Mouse (Mus musculus): ENCODE measurements around the gene Tmem44.
"Not testable (repeated sequence)": the region's sequence is repeated elsewhere in the genome, so short reads cannot be mapped to it uniquely, and the experiment has no call there.

Gene Tmem44

DNA sequence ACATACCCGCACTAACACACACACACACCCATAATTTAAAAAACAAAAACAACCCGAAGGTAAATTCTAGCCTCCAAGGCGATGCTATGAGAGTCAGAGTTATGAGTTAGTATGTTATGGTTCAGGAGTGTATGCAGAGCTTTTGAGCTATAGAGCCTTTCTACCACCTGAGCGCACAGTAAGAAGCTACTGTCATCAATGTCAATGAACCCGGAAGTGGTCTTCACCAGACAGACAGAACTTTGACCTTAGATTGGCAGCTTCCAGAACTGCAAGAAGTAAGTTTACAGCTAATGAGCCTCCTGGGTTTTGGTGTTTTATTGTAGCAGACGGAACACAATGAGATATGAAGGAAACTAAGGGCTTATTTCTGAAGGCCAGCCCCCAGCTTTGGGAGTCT is 55.8 kb downstream of the Tmem44 start:
- DNase-seq (ENCODE audit: low spot score): no peak

DNA sequence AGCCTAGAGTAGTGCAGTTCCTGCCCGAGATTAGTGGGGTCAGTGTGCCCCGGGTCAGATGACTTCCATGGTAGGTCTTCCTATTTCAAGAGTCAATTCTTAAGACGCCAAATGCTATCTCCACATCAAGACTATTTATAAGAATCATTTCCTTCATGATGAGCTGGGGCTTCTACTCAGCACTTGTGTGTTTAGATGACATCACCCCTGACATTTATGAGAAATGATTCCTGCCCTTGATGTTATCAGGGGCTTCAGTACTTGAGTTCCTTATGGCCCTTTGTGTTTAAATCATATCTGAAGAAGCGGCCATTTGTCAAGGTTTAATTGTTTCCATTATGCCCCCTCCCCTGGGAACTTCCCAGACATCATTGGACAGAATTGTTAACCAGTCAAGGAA is 58.9 kb downstream of the Tmem44 start:
- peak; percentile 17 for DNase-seq (ENCODE audit: low spot score)

DNA sequence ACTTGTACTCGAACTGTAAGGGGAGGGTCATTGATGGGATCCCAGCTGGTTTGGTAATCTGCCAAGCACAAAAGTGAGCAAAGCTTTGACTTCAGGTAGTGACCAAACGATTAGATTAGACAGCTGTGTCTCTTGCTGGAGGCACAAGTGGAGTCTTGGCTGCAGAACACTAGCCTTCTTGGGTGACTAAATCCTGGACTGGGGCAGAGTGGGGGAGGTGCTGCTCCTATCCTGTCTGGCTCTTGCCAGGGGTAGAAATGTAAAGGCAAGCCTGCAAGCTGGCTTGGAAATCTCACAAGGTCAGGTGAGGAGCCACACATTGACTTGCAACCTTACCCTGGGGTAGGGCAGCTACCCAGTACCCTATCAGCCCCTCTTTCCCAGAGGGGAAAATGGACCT is 59.9 kb downstream of the Tmem44 start:
- no peak for DNase-seq (ENCODE audit: low spot score)

DNA sequence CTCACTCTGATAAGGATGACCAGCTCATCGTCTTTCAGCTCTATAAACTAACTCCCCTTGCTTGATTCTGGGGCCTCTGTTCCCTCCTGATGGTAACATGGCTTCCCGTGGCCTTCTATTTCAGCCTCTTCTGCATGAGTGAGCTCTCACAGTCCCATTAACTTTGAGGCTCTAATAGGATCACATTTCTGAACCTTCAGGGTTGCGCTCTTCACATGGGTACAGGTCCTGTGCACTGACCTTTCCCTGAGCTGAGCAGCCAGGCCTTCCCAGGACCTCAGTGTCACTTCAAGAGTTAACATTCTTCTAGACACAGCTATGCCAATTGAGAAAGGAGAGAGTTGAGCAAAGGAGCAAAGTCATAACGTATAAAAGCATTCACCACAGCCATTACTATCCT is 60.3 kb downstream of the Tmem44 start:
- DNase-seq (ENCODE audit: low spot score): peak; percentile 25

DNA sequence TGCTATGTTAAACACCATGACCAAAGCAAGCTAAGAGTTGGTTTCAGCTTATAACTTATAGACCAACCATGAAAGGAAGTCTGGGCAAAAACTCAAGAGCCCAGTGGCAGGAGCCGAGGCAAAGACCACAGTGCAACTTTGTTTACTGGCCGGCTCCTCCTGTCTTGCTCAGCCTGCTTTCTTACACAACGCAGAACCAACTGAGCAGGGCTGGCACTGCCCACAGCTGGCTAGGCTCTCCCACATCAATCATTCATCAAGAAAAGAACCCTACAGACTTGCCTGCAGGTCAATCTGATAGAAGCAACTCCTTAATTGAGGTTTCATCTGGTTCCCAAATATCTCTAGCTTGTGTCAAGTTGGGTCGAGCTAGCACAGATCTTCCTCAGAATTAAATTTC is 61.0 kb downstream of the Tmem44 start:
- no peak for DNase-seq (ENCODE audit: low spot score)

DNA sequence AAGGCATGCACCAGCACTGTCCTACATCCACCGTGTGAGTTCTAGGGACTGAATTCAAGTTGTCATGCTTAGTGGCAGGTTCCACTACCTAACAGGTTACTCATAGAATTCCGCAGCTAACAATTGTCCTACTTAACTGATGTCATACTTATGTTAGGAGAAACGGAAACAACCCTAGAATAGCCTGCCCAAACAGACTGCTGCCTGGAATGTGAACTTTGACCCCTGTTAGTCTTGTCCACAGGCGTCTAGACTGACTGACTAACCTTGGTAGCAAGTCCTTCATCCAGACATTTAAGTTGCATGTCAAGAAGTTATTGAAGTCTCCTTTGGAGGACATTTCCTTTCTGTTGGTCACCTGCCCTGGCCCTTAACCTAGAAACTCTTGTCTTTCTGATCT is 64.1 kb downstream of the Tmem44 start:
- DNase-seq (ENCODE audit: low spot score): peak; percentile 23

DNA sequence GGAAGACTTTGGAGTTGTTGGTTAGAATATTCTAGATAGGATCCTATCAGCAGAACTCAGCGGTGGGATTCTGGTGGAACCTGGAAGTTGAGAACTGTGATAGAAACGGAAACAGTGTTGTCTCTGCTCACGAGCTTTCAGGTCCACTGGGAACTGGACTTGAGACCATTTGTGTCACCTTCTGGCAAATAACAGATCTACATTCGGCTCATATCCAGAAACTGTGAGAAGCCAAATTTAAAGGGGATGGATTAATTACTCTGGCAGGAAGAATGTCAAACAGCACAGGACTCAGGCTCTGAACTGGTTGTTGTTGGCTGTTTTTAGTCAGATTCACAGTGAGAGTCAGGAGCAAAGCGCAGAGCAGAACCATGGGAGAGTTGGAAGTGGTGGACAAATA is 72.9 kb downstream of the Tmem44 start:
- DNase-seq (ENCODE audit: low spot score): no peak

DNA sequence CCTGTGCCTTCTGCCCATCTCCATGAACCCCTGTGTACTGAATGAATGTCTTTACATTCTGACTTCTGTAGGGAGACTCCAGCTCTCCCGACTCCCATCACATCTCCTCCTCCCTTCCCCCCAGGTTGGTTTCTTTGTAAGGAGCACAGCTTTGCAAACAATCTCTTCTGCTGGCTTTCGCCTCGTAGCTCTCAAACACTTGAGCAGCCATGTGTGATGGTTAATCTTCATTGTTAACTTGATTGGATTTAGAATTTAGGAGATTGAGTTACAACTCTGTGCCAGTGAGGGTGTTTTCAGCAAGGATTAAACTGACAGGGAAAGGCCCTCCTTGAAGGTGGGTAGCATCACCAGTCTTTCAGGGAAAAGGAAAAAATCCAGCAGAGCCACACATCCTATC is 73.6 kb downstream of the Tmem44 start:
- peak; percentile 10 for DNase-seq (ENCODE audit: low spot score)

DNA sequence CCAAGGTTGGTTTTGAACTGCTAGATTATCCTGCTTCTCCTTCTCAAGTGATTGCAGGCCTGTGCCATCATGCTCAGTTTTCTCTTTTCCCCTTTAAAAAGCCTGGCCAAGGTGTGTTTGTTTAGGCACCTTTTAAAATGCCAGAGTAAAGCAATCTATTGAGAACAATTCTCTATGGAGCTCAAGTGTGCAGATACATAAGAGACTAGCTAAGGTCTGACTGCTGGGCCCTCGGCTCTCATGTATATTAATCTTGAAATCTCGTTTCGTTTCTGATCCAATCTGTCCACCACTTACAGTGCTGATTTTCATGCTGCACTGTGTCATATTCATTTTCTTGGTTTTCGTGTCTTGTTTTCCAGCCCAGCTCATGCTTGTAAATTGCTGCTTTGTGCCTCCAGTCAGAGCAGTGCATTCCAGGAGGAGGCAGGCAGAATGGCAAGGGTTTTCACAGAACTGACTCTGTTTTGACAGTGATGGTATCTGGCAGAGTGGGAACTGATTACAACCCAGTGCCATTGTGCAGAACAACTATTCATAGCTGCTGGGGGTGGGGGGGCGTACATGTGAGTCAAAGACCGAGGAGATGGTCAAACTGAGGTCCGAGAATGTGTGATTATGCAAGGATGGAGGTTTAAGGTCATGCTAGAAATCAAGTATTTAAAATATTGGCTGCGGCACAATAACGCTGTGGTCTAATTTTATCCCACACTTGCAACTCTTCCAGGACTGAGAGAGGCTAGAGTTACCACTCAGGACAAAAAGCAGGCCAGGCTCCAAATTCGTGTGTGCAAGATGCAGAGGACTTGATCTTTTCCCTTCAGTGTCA is 74.8 kb downstream of the Tmem44 start:
- DNase-seq (ENCODE audit: low spot score): no peak

DNA sequence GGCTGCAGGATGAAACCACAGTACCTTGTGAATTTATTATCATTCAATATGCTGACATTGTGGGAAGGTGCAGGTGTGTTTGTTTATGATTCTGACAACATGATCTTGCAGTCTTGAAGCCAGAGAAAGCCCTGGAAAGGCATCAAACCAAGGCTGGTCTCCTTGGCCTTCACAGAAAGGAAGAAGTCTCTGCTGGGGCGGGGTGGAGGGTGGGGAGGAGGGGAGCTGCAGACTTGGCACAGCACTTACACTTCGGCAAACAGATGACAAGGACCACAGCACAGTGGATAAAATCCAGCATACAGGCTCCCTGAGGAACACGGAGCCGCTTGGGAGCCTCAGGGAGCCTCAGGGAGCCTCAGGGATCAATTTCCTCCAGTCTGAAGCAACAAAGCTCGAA is 78.2 kb downstream of the Tmem44 start:
- no peak for DNase-seq (ENCODE audit: low spot score)

DNA sequence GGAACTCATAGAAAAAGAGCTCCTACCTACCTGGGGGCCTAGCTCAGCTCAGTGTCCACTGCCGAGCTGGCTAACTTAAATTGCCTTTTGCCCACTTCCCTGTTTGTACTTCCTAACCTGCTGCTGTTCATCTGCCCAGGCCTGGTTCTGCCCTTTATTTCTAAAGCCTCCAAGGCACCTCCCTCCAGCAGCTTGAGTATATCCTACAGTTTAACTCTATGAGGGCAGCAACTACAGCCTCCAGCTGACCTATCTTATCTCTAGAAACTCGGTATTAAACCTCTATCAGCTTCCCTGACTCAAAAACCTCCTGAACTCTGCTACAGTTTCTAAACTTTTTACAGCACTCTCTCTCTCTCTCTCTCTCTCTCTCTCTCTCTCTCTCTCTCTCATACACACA is 78.7 kb downstream of the Tmem44 start:
- no peak for DNase-seq (ENCODE audit: low spot score)

DNA sequence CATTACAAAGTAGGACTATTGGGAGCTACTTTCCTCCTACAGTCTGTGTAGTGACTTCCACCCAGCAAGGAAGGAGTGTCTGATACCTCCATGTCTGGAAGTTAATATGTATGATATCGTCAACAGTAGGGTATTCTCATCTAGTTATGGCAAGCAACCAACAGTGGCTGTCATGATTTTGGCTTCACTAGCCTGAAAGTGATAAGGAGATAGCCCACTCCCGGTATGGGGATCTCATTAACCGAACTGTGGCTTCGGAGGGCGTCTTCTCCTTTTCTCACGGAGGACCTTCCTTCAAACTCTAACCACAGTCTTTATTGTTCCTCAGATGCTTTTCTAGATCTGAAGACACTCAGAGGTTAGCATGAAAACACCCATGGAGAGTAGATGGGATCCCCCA is 81.7 kb downstream of the Tmem44 start:
- no peak for DNase-seq (ENCODE audit: low spot score)

DNA sequence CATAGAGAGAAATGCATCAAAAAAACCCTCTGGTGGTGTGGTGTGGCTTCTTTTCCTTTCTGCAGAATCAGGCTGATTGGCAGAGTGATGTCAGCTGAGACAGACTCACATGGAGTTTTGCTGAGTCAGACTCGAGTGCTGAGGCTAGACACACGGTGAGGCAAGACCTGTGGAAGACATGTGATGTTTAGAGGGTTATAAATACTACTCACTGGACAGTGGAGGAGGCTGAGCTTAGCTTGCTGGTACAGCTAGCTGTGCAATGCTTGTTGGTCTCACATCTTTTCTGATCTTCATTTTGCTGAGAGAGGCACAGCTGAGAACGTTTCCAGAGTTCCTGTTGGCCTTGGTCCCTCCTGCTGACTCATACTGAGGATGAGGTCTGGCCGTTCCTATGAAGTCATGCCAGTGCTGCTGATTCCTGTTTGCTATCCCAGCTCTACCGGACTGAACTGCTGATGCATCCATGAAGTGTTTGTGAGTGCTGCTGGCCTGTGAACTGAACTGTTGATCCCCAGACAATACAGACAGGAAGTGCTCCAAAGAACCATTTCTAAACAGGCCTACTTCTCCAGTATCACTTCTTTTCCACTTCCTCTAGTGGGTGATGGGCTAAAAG is 84.9 kb downstream of the Tmem44 start:
- no peak for DNase-seq (ENCODE audit: low spot score)

DNA sequence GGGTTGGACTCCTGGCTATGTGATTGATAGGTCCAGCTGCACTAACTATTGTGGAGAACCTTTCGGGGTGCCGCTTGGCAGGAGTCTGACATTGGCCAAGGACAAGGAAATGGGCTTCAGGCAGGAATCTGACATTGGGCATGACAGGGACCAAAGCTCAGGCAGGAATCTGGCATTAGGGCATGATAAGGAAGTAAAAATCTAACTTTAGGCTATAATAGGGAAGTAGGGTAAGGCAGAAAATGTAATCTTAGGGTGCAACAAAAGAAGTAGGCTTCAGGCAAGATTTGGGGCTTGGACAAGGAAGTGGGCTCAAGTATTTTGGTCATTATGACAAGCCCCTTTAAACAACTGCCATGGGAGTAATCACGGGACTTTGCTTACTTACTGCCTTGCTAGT is 85.9 kb downstream of the Tmem44 start:
- DNase-seq (ENCODE audit: low spot score): not testable (repeated sequence)
